Mouse (Mus musculus) c-Kit-positive CD71-positive TER-119-negative erythroid progenitor cells, embryonic 14.5 days (primary cell): ENCODE data around the gene Bnip3.

Experiments
- DNase-seq: peaks from one replicate; pipeline ENCODE4 v3.0.0-alpha.2; 2013; ENCODE audit warnings: low read depth

Gene Bnip3

GRCm38 (mm10) chr7:138906441-138906840 is 2.9 kb downstream of the Bnip3 start:
- no peak for DNase-seq

GRCm38 (mm10) chr7:138903886-138904435 is 5.4 kb downstream of the Bnip3 start:
- DNase-seq: no peak

GRCm38 (mm10) chr7:138898743-138899142 is 10.6 kb downstream of the Bnip3 start:
- DNase-seq: no peak

GRCm38 (mm10) chr7:138898122-138898521 is 11.2 kb downstream of the Bnip3 start:
- no peak for DNase-seq

GRCm38 (mm10) chr7:138885365-138886289 is 23.7 kb downstream of the Bnip3 start:
- DNase-seq: no peak

- no peak for DNase-seq
Measured at GRCm38 (mm10) chr7:138883724-138884123, 25.6 kb downstream of the Bnip3 start.

GRCm38 (mm10) chr7:138875031-138875430 is 34.3 kb downstream of the Bnip3 start:
- DNase-seq: no peak

GRCm38 (mm10) chr7:138872956-138873355 is 36.4 kb downstream of the Bnip3 start:
- DNase-seq: no peak

- no peak for DNase-seq
Measured at GRCm38 (mm10) chr7:138868316-138868715, 41.0 kb downstream of the Bnip3 start.

- no peak for DNase-seq
Measured at GRCm38 (mm10) chr7:138867286-138867685, 42.0 kb downstream of the Bnip3 start.

GRCm38 (mm10) chr7:138864776-138865175 is 44.5 kb downstream of the Bnip3 start:
- DNase-seq: no peak

- DNase-seq: no peak
Measured at GRCm38 (mm10) chr7:138863950-138864572, 45.3 kb downstream of the Bnip3 start.

- DNase-seq: no peak
Measured at GRCm38 (mm10) chr7:138856670-138857069, 52.6 kb downstream of the Bnip3 start.

GRCm38 (mm10) chr7:138854201-138854600 is 55.1 kb downstream of the Bnip3 start:
- DNase-seq: no peak

GRCm38 (mm10) chr7:138853417-138854031 is 55.8 kb downstream of the Bnip3 start:
- no peak for DNase-seq

GRCm38 (mm10) chr7:138850083-138850482 is 59.2 kb downstream of the Bnip3 start:
- no peak for DNase-seq

- no peak for DNase-seq
Measured at GRCm38 (mm10) chr7:138848028-138848920, 61.0 kb downstream of the Bnip3 start.

GRCm38 (mm10) chr7:138847316-138848027 is 61.8 kb downstream of the Bnip3 start:
- no peak for DNase-seq

- DNase-seq: no peak
Measured at GRCm38 (mm10) chr7:138846502-138846991, 62.8 kb downstream of the Bnip3 start.

- DNase-seq: peak; percentile 86
Measured at GRCm38 (mm10) chr7:138845544-138846391, 63.6 kb downstream of the Bnip3 start, which contains the start of the genes Ppp2r2d and Mapk1ip1. TSS of gene Ppp2r2d (plus strand) at chr7:138846079. TSS of gene Mapk1ip1 (minus strand) at chr7:138846273.
